Mouse (Mus musculus) layer of hippocampus, adult 2 months (tissue): Measurements from ENCODE around the gene Hist1h2ad. TPM values are rescaled to one million over a fixed set of nuclear protein-coding genes. Genes with fewer than 3 reads are reported as not detected.
"Not testable (repeated sequence)": the region's sequence is repeated elsewhere in the genome, so short reads cannot be mapped to it uniquely, and the experiment has no call there.

ENCODE experiments used
- DNase-seq, 2 experiments: peaks; one replicate each; pipeline ENCODE4 v3.0.0; 2022; ENCODE audit warnings: low spot score in 2 of 2
- H3K27ac ChIP-seq: fragments of 200-600 bp; 2 replicates; pipeline ENCODE4 v1.8.1; 2022
- H3K4me3 ChIP-seq: fragments of 200-600 bp; 2 replicates; pipeline ENCODE4 v1.8.1; 2022; ENCODE audit warnings: mild to moderate bottlenecking
- CTCF ChIP-seq: fragments of 200-600 bp; conservative IDR thresholded peaks from 2 replicates; pipeline ENCODE4 v1.8.1; 2022; ENCODE audit warnings: antibody characterized with exemption, mild to moderate bottlenecking, moderate library complexity
- total RNA-seq, 2 experiments: library from RNA; stranded (reverse); gene quantifications; 2 replicates each; pipeline ENCODE4 v1.2.3; 2021

Gene Hist1h2ad
- total RNA-seq, 2 experiments from 2014 or later: 5.0 to 13.0 TPM

- DNase-seq: no peak
- no peak overlapping the region for H3K4me3 ChIP-seq
- H3K27ac ChIP-seq: no peak overlapping the region
- no peak for TF ChIP-seq CTCF
Observed at GRCm38 (mm10) chr13:23591206-23591605, 17.0 kb downstream of the Hist1h2ad start.

- not testable (repeated sequence) for H3K4me3 ChIP-seq, DNase-seq, H3K27ac ChIP-seq
Observed at GRCm38 (mm10) chr13:23591886-23592285, 17.7 kb downstream of the Hist1h2ad start.

GRCm38 (mm10) chr13:23592614-23593013 lies 18.4 kb downstream of the Hist1h2ad start:
- no peak overlapping the region for H3K27ac ChIP-seq
- H3K4me3 ChIP-seq: no peak overlapping the region
- no peak for TF ChIP-seq CTCF
- no peak for DNase-seq

GRCm38 (mm10) chr13:23593051-23593770 lies 19.0 kb downstream of the Hist1h2ad start:
- no peak for DNase-seq
- no peak overlapping the region for H3K4me3 ChIP-seq
- no peak overlapping the region for H3K27ac ChIP-seq
- no peak for TF ChIP-seq CTCF

GRCm38 (mm10) chr13:23595185-23595584 lies 21.0 kb downstream of the Hist1h2ad start:
- no peak for DNase-seq
- Histone ChIP-seq H3K4me3 (no peak overlapping the region), H3K27ac (no peak overlapping the region)
- no peak for TF ChIP-seq CTCF

GRCm38 (mm10) chr13:23595622-23596372 lies 21.6 kb downstream of the Hist1h2ad start:
- TF ChIP-seq CTCF: no peak
- DNase-seq: no peak
- Histone ChIP-seq H3K27ac (no peak overlapping the region), H3K4me3 (no peak overlapping the region)

- peak; percentile 76 to 79 for DNase-seq
- peak; percentile 96 for TF ChIP-seq CTCF
- Histone ChIP-seq H3K4me3 (no peak overlapping the region), H3K27ac (no peak overlapping the region)
Observed at GRCm38 (mm10) chr13:23597957-23598356, 23.8 kb downstream of the Hist1h2ad start.

- TF ChIP-seq CTCF: no peak
- H3K4me3 ChIP-seq: no peak overlapping the region
- H3K27ac ChIP-seq: no peak overlapping the region
- no peak for DNase-seq
Observed at GRCm38 (mm10) chr13:23603182-23603699, 29.1 kb downstream of the Hist1h2ad start.

- H3K4me3 ChIP-seq: no peak overlapping the region
- no peak overlapping the region for H3K27ac ChIP-seq
- no peak for DNase-seq
- no peak for TF ChIP-seq CTCF
Observed at GRCm38 (mm10) chr13:23604452-23604851, 30.3 kb downstream of the Hist1h2ad start.

GRCm38 (mm10) chr13:23605052-23605451 lies 30.9 kb downstream of the Hist1h2ad start:
- Histone ChIP-seq H3K27ac (no peak overlapping the region), H3K4me3 (no peak overlapping the region)
- TF ChIP-seq CTCF: no peak
- DNase-seq: no peak

- no peak for DNase-seq
- TF ChIP-seq CTCF: no peak
- no peak overlapping the region for H3K27ac ChIP-seq
- H3K4me3 ChIP-seq: no peak overlapping the region
Observed at GRCm38 (mm10) chr13:23609209-23609608, 35.0 kb downstream of the Hist1h2ad start.

GRCm38 (mm10) chr13:23609844-23610243 lies 35.7 kb downstream of the Hist1h2ad start:
- no peak overlapping the region for H3K4me3 ChIP-seq
- TF ChIP-seq CTCF: no peak

GRCm38 (mm10) chr13:23610393-23610792 lies 36.2 kb downstream of the Hist1h2ad start:
- DNase-seq: no peak
- Histone ChIP-seq H3K4me3 (no peak overlapping the region), H3K27ac (no peak overlapping the region)
- no peak for TF ChIP-seq CTCF

More at GRCm38 (mm10) chr13:23609844-23610243, 35.7 kb downstream of the Hist1h2ad start:
- DNase-seq: no peak
- H3K27ac ChIP-seq: no peak overlapping the region

- H3K4me3 ChIP-seq: no peak overlapping the region
Observed at GRCm38 (mm10) chr13:23611638-23612037, 37.5 kb downstream of the Hist1h2ad start.

More at GRCm38 (mm10) chr13:23611638-23612037, 37.5 kb downstream of the Hist1h2ad start:
- no peak for TF ChIP-seq CTCF
- DNase-seq: no peak
- H3K27ac ChIP-seq: no peak overlapping the region
